Mouse (Mus musculus) heart, postnatal 0 days (tissue): ENCODE measurements around the gene Arsb.

Source experiments
- CTCF ChIP-seq: IDR thresholded peaks from 2 replicates; pipeline ENCODE4 v1.5.1; 2016; ENCODE audit warnings: antibody characterized with exemption, control low read depth, low read depth
- EP300 ChIP-seq: IDR thresholded peaks from 2 replicates; pipeline ENCODE4 v1.6.1; 2016; ENCODE audit warnings: antibody characterized with exemption, low read depth

DNA sequence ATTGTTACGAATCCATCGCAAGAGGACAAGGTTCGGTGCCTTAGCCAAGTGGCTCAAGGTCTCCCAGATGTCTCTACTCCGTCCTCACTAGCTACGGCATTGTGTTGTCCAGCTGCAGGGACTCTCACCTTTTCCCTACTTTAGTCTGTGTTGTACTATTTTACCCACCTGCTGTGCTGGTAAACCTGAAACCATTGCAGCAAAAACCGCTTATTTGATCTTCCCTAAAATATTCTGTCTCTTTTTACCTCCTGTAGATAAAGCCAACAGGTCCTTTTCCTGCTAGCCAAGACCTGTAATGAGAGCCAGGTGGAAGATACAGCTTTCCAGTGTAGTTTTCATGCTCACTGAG is 58.8 kb downstream of the Arsb start:
- no peak for TF ChIP-seq CTCF
- TF ChIP-seq EP300: no peak
